Mouse (Mus musculus) forebrain, embryonic 10.5 days (tissue): ENCODE data around the gene Acvrl1. TPM values are rescaled to one million over a fixed set of nuclear protein-coding genes. Genes with fewer than 3 reads are reported as not detected.

Experiments used
- microRNA-seq: library from miRNA; unstranded; fragments of <30 nt; microRNA quantifications from one replicate; pipeline ENCODE4, GENCODE M21; 2017
- polyA plus RNA-seq: library from polyadenylated mRNA; unstranded; fragments of >200 nt; fragmentation: Nextera tagmentation; extraction: Ambion mirVana; gene quantifications from 2 replicates; pipeline ENCODE4 v1.2.1, GENCODE M21; 2016

Acvrl1 gene
- polyA plus RNA-seq, 1 experiment from 2014 or later = 8.0 TPM

Small RNA genes within 50 kb of the gene (microRNA-seq; reads per million reads assigned to microRNA genes)
- 1.2 reads per million for gene Mir6962

Other genes starting within 250 kb of the Acvrl1 start
- not detected in 2 replicates for gene Gm47841, start 81.1 kb upstream of the Acvrl1 start, polyA plus RNA-seq
- 0.80 and 0.82 TPM in 2 replicates for gene Fignl2, start 50.0 kb upstream of the Acvrl1 start, polyA plus RNA-seq
- gene Ankrd33, start 12.8 kb upstream of the Acvrl1 start, polyA plus RNA-seq = not detected in 2 replicates
- gene Acvr1b, start 45.5 kb downstream of the Acvrl1 start, polyA plus RNA-seq = 5.8 TPM in 2 replicates
- gene Grasp, start 95.7 kb downstream of the Acvrl1 start, polyA plus RNA-seq = 2.6 and 4.1 TPM in 2 replicates
- gene Nr4a1, start 125.7 kb downstream of the Acvrl1 start, polyA plus RNA-seq = 3.7 and 5.2 TPM in 2 replicates
- 77.2 and 77.8 TPM in 2 replicates for gene Atg101, start 155.8 kb downstream of the Acvrl1 start, polyA plus RNA-seq
- gene 6030408B16Rik, start 164.7 kb downstream of the Acvrl1 start, polyA plus RNA-seq = 0.07 and 0.27 TPM in 2 replicates
- gene Krt80, start 241.6 kb downstream of the Acvrl1 start, polyA plus RNA-seq = 0.07 TPM in 1 of 2 replicates, not detected in the other